Mouse (Mus musculus) forebrain, postnatal 0 days (tissue): ENCODE data around the gene Evi5. TPM values are rescaled to one million over a fixed set of nuclear protein-coding genes. Genes with fewer than 3 reads are reported as not detected.

Experiments
- ATAC-seq: fragments of 200-750 bp; cut with Nextera tagmentation; 2 replicates; pipeline ENCODE4 v1.8.0; 2017; ENCODE audit warnings: mild to moderate bottlenecking, moderate library complexity
- DNase-seq: peaks from one replicate; pipeline ENCODE4 v3.0.0-alpha.2; 2015
- H3K27ac ChIP-seq: fragments of 300-500 bp; sonication (generic); 2 replicates; pipeline ENCODE4 v1.5.1; 2014; ENCODE audit warnings: low read depth, mild to moderate bottlenecking, antibody characterized with exemption, low read length, moderate library complexity, mixed read lengths
- H3K27me3 ChIP-seq: fragments of 300-500 bp; sonication (generic); 2 replicates; pipeline ENCODE4 v1.6.1; 2014; ENCODE audit warnings: mild to moderate bottlenecking, low read length, mixed read lengths; ENCODE audit not compliant: insufficient read depth
- H3K36me3 ChIP-seq: fragments of 300-500 bp; sonication (generic); 2 replicates; pipeline ENCODE4 v1.6.1; 2014; ENCODE audit warnings: mild to moderate bottlenecking, moderate library complexity; ENCODE audit not compliant: insufficient read depth
- H3K4me1 ChIP-seq: fragments of 300-500 bp; sonication (generic); 2 replicates; pipeline ENCODE4 v1.6.1; 2014; ENCODE audit warnings: antibody characterized with exemption; ENCODE audit not compliant: insufficient read depth
- H3K4me2 ChIP-seq: fragments of 300-500 bp; sonication (generic); 2 replicates; pipeline ENCODE4 v1.6.1; 2014; ENCODE audit warnings: low read depth, mild to moderate bottlenecking, moderate library complexity
- H3K4me3 ChIP-seq: fragments of 300-500 bp; sonication (generic); 2 replicates; pipeline ENCODE4 v1.5.1; 2014; ENCODE audit warnings: low read depth, low read length, mixed read lengths
- H3K9ac ChIP-seq: fragments of 300-500 bp; sonication (generic); 2 replicates; pipeline ENCODE4 v1.6.1; 2014; ENCODE audit warnings: mild to moderate bottlenecking
- H3K9me3 ChIP-seq: fragments of 300-500 bp; sonication (generic); 2 replicates; pipeline ENCODE4 v1.6.1; 2016; ENCODE audit warnings: low read length
- CTCF ChIP-seq: sonication (generic); IDR thresholded peaks from 2 replicates; pipeline ENCODE4 v1.5.1; 2016; ENCODE audit warnings: antibody characterized with exemption, control low read depth, low read depth
- WGBS: fragments of 180-500 bp; shearing (Covaris S2); extraction: QIAGEN DNeasy Blood & Tissue Kit; methylation state at CpG from one replicate; pipeline ENCODE4 v1.1.7; 2014; 5-methylcytosine and 5-hydroxymethylcytosine counted together
- polyA plus RNA-seq: library from polyadenylated mRNA; unstranded; fragments of >200 nt; fragmentation: Nextera tagmentation; extraction: Ambion mirVana; gene quantifications from 2 replicates; pipeline ENCODE4 v1.2.1, GENCODE M21; 2015
- total RNA-seq: library from RNA; depleted of rRNA; stranded (reverse); fragments of >200 nt; gene quantifications from 2 replicates; pipeline ENCODE4 v1.2.3, GENCODE M21; 2014

The Evi5 gene
- total and polyA plus RNA-seq, 2 experiments from 2014 or later = 59.6 to 66.9 TPM

DNA sequence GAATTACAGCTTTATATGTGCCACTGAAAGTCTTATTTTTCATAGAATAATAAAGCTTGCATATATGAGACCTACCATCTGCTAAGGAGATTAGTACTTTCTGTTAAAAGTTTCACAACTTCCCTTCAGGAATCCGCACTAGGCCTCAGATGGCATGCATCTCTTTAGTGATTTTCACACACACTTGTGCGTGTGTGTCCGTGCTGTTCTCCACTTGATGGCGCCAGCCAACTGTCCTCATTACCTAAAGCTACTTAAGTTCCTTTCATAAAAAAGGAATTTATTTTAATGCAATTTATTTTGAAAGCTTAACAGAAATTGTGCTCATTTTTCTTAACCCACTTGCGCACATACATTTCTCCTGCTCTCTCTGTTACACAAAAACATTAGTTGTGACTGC is 85.4 kb downstream of the Evi5 start:
- WGBS = 61% methylated on average over 5 of the region's 5 CpGs
- TF ChIP-seq CTCF = peak; percentile 56
- Histone ChIP-seq H3K27me3 (no peaks in the 10 kb centered on the region), H3K36me3 (peaks cover 2% of the 10 kb centered on the region; the same call in 1 of the 2 replicates), H3K9ac (no peak overlapping the region), H3K4me3 (no peak overlapping the region), H3K9me3 (no peaks in the 10 kb centered on the region), H3K4me1 (no peaks in the 10 kb centered on the region), H3K27ac (no peak overlapping the region), H3K4me2 (no peak overlapping the region)
- peak; percentile 35 for DNase-seq
- no peak for ATAC-seq

DNA sequence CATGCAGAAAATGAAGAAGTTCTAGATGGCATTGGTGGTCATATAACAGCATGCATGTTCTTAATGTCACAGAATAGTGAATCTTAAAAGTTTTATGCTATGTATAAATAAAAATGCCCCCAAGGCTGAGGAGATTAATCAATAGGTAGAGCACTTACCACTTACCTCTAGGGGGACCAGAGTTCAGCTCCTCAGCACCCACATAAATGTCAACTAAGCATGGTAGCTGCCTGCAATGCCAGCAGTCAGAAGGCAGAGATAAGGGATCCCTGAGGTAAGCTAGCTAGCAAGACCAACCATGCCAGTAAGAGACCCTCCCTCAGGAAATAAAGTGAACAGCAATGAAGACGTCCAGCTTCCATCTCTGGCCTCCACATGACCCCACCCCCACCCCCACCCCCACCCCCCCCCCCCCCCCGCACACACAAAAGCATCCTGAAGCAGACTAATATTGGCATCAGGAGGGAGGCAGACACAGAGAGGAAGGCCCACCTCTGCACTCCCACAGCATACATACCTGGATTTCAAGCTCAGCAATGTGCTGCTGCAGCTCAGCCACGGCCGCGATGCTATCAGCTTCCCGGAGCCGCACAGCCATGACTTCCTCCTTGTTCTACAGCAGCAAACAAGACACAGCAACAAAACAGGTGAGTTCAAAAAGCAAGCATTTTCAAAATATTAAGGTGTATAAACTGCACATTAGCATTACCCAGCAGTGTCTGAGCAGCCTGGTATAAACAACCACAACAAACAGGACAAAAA is 87.0 kb downstream of the Evi5 start:
- WGBS = 91% methylated on average over 7 of the region's 7 CpGs

DNA sequence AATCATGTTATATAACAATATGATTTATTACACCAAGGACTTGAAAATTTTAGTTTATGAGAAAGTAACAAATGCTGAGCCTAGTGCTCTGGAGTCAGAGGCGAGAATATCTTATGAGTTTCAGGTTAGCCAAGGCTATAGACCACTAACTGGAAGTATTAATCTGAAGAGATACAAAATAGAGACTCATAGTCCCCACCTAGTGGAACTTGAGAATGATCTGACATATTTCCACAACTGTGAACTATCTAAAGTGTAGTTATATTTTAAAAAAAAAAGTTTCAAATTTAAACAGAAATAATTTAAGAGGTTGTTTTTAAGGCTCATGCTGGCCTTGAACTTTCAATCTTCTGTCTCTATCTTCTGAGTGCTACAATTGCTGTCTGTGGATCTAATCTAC is 92.5 kb downstream of the Evi5 start:
- no peaks in the 10 kb centered on the region for H3K4me1 ChIP-seq
- no peak for TF ChIP-seq CTCF
- no peak overlapping the region for H3K9ac ChIP-seq
- H3K4me3 ChIP-seq = no peak overlapping the region
- DNase-seq (no peak), ATAC-seq (no peak)
- H3K4me2 ChIP-seq = no peak overlapping the region
- H3K36me3 ChIP-seq = peaks cover 3% of the 10 kb centered on the region; the same call in 1 of the 2 replicates
- WGBS = 95% methylated on average over 1 of the region's 1 CpGs
- no peak overlapping the region for H3K27ac ChIP-seq
- H3K9me3 ChIP-seq = no peaks in the 10 kb centered on the region
- no peaks in the 10 kb centered on the region for H3K27me3 ChIP-seq

More for the DNA sequence above, 87.0 kb downstream of the Evi5 start:
- Histone ChIP-seq H3K36me3 (peaks cover 3% of the 10 kb centered on the region; the same call in 1 of the 2 replicates), H3K4me2 (no peak overlapping the region), H3K9me3 (no peaks in the 10 kb centered on the region), H3K27ac (no peak overlapping the region), H3K4me3 (no peak overlapping the region), H3K9ac (no peak overlapping the region), H3K27me3 (no peaks in the 10 kb centered on the region), H3K4me1 (no peaks in the 10 kb centered on the region)
- no peak for TF ChIP-seq CTCF
- DNase-seq (no peak), ATAC-seq (no peak)

DNA sequence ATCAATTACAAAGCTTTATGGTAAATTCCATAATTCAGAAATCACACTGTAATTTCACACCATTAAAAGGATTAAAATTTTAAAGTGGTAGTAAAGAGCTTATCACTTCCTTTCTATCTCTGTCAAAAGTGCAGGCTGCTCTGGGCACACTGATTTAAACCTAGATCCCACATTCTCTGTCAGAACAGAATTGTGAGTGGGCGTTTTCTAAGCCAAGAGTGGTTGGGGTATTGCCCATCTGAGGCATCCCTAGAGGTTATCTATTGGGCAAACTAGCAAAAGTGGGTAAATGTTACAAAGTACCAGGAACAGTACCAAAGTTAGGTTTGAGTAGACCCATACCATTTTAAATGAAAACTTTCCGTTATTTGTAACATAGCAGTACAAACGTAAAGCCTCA is 96.1 kb downstream of the Evi5 start:
- 95% methylated on average over 3 of the region's 3 CpGs for WGBS
- Histone ChIP-seq H3K4me1 (no peaks in the 10 kb centered on the region), H3K27ac (no peak overlapping the region), H3K9ac (no peak overlapping the region), H3K36me3 (no peaks in the 10 kb centered on the region), H3K27me3 (no peaks in the 10 kb centered on the region), H3K9me3 (no peaks in the 10 kb centered on the region), H3K4me2 (no peak overlapping the region), H3K4me3 (no peak overlapping the region)
- no peak for TF ChIP-seq CTCF
- DNase-seq (no peak), ATAC-seq (no peak)

DNA sequence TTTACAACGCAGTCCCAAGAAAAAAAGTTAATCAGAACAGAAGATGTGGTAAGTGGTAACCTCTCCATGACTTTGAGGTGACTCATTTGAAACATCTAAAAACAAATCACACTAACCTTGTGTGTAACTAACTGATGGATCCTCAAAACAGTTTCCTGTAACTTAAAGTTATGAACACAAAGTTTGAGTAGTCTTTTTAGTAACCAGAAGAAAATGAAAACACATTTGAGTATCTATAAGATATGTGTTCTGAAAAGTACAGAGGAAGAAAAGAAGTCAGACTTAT is 97.4 kb downstream of the Evi5 start:
- no peak for TF ChIP-seq CTCF
- no peaks in the 10 kb centered on the region for H3K36me3 ChIP-seq
- H3K27ac ChIP-seq = no peak overlapping the region
- H3K4me2 ChIP-seq = no peak overlapping the region
- DNase-seq (no peak), ATAC-seq (no peak)
- no peak overlapping the region for H3K4me3 ChIP-seq
- 94% methylated on average over 1 of the region's 1 CpGs for WGBS
- no peaks in the 10 kb centered on the region for H3K27me3 ChIP-seq
- no peaks in the 10 kb centered on the region for H3K9me3 ChIP-seq
- no peak overlapping the region for H3K9ac ChIP-seq
- no peaks in the 10 kb centered on the region for H3K4me1 ChIP-seq

DNA sequence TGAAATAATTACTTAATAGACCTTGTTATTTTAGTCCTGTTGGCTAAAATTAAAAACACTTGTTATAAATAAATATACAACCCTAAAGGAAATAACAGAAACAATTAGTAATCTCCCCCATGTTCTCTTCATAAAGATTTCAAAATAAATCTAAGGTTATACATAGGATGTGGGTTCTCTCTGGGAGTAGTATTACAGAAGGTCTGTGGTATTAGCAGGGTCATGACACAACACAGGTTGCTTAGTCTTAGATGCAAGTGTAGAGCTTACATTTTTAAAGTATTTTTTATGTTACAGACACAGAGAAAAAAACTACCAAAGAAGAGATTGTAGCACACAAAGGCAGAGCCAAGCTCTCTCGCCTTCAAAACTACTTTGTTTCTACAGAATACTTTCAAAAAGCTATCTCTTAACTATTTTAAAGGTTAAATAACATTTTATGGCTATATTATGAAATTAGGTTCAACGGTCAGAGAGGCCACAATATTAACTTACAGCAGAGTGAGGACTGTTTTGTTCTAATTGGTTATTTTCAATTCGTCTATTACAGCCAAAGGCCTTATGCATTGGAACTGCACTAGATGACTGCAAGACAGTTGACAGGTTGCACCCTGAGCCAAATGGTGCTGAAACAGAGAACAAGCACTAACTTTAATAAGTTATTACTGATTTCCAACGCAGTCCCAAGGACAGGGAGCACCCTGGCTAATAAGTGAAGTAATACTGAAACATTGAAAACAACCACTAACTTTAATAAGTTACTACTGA is 97.9 kb downstream of the Evi5 start:
- TF ChIP-seq CTCF = no peak
- Histone ChIP-seq H3K4me2 (no peak overlapping the region), H3K27ac (no peak overlapping the region), H3K4me1 (no peaks in the 10 kb centered on the region), H3K36me3 (no peaks in the 10 kb centered on the region), H3K9me3 (no peaks in the 10 kb centered on the region), H3K27me3 (no peaks in the 10 kb centered on the region), H3K4me3 (no peak overlapping the region), H3K9ac (no peak overlapping the region)
- ATAC-seq (no peak), DNase-seq (no peak)
- 93% methylated on average over 4 of the region's 4 CpGs for WGBS

DNA sequence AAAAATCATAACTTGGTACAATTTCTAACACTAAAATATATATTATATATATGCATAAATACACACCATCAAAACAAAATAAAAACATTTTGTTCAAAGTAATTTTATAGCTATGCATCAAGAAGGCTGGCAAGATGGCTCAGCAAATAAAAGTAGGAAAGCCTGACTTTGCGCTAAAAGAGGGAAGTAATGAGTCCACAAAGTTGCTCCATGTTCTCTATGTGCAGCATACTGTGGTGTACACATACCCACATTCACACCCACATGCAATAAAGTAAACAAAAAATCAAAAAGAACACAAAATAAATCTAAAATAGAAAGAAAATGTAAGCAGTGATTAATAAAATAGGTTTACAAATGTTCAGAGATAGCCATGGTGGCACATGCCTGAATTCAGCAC is 99.0 kb downstream of the Evi5 start:
- TF ChIP-seq CTCF = no peak

More for the DNA sequence above, 99.0 kb downstream of the Evi5 start:
- 100% methylated on average over 1 of the region's 1 CpGs for WGBS
- Histone ChIP-seq H3K9me3 (no peaks in the 10 kb centered on the region), H3K4me2 (no peak overlapping the region), H3K27me3 (no peaks in the 10 kb centered on the region), H3K27ac (no peak overlapping the region), H3K4me3 (no peak overlapping the region), H3K9ac (no peak overlapping the region), H3K36me3 (no peaks in the 10 kb centered on the region), H3K4me1 (no peaks in the 10 kb centered on the region)
- ATAC-seq (no peak), DNase-seq (no peak)
